ENCODE assay signal across 7 mouse cellular contexts in the genomic region with DNA sequence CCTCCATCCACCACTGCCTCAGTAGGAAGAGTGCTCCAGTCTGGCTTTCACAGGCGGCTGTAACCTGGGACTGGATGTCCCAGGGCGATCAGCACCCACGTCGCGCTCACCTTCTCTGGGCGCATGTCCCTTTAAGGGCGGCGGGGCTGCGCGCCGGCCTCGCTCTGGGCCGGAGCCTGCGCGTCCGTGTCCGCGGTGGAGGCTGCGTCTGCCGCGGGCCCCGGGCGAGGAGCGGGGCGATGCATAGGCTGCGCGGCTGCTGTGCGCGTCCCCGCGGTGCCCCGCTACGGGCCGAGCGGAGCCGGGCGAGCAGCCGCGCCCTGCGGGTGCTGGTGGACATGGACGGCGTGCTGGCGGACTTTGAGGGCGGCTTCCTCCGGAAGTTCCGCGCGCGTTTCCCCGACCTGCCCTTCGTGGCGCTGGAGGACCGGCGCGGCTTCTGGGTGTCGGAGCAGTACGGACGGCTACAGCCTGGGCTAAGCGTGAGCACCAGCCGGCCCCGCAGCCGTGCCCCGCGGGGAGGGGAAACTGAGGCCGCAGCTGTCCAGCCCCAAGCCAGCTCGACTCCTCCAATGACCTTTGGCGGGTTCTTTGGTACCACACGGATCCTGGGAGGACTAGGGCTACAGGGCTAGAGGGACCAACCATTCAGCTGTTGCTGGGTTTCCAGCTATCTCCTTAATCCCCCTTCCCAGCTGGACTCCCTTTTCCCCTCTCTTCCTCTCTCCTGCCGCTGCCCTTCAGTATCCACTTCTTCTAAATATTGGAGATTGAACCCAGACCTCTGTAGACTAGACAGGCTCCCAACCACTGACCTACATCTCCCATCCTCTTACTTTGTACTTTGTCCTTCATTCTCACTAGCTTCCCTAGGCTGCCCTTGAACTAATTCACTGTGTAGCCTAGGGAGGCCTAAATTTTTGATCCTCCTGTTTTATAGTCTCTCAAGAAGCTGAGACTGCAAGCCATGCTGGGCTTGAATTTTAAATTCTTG. TPM values are rescaled to one million over a fixed set of nuclear protein-coding genes. Genes with fewer than 3 reads are reported as not detected.
DNase-seq lines count a peak whose midpoint lies in the region; ATAC-seq and TF ChIP-seq lines count a peak whose summit lies in the region.

No protein-coding gene starts in this region.

- peak; percentile 54 for TF ChIP-seq CTCF in intestine, postnatal 0 days (IDR thresholded peaks at IDR 0.05; ENCODE audit: low read depth)
- TF ChIP-seq CTCF in small intestine, adult 2 months (IDR thresholded peaks at IDR 0.05; ENCODE audit: extremely low read depth, insufficient read length, insufficient replicate concordance, low read depth, low read length): no peak

- ATAC-seq in intestine, postnatal 0 days: peak; percentile 75
- ATAC-seq in limb, embryonic 11.5 days (ENCODE audit: insufficient number of reproducible peaks, low FRiP score, low TSS enrichment, low read depth): peak; percentile 74
- peak; percentile 97 for ATAC-seq in midbrain, embryonic 13.5 days

- peak; percentile 88 for DNase-seq in adrenal gland, postnatal 10 days
- DNase-seq in embryo, embryonic 11.5 days (ENCODE audit: low read depth, low spot score): peak; percentile 54
- peak; percentile 66 to 83 for DNase-seq in gastrocnemius, postnatal 4 days (ENCODE audit: low spot score in 2 of 2)
- peak; percentile 84 for DNase-seq in limb, embryonic 11.5 days (ENCODE audit: low spot score)

- no peaks in the 10 kb centered on the region for H3K4me1 ChIP-seq in intestine, postnatal 0 days (replicated peaks; ENCODE audit: control insufficient read depth, insufficient read depth, low read length)
- H3K4me1 ChIP-seq in limb, embryonic 11.5 days (ENCODE audit: control insufficient read depth, insufficient read depth, low read length): no peaks in the 10 kb centered on the region
- peaks cover 18% of the 10 kb centered on the region for H3K4me1 ChIP-seq in midbrain, embryonic 13.5 days (replicated peaks)
- H3K4me1 ChIP-seq in small intestine, adult 2 months (ENCODE audit: control insufficient read depth, insufficient read depth, insufficient read length, low read length): peaks cover 7% of the 10 kb centered on the region; the same call in 1 of the 2 replicates

- H3K27me3 ChIP-seq in intestine, postnatal 0 days (replicated peaks; ENCODE audit: control insufficient read depth, insufficient read depth, low read length): no peaks in the 10 kb centered on the region
- H3K27me3 ChIP-seq in limb, embryonic 11.5 days (ENCODE audit: control insufficient read depth, insufficient read depth, low read length): no peaks in the 10 kb centered on the region
- no peaks in the 10 kb centered on the region for H3K27me3 ChIP-seq in midbrain, embryonic 13.5 days
- no peaks in the 10 kb centered on the region for H3K27me3 ChIP-seq in small intestine, adult 2 months (ENCODE audit: control insufficient read depth, insufficient read depth, low read length)

- H3K9me3 ChIP-seq in intestine, postnatal 0 days (ENCODE audit: control insufficient read depth): no peaks in the 10 kb centered on the region
- no peaks in the 10 kb centered on the region for H3K9me3 ChIP-seq in limb, embryonic 11.5 days (ENCODE audit: control insufficient read depth, low read length)
- H3K9me3 ChIP-seq in midbrain, embryonic 13.5 days: no peaks in the 10 kb centered on the region

- H3K4me2 ChIP-seq in intestine, postnatal 0 days (replicated peaks; ENCODE audit: low read depth): peak overlapping the region; percentile 86
- H3K4me2 ChIP-seq in limb, embryonic 11.5 days (ENCODE audit: low read depth, severe bottlenecking): peak overlapping the region; percentile 74
- H3K4me2 ChIP-seq in midbrain, embryonic 13.5 days (replicated peaks): peak overlapping the region; percentile 73

- peak; percentile 51 for TF ChIP-seq POLR2A in small intestine, adult 2 months (IDR thresholded peaks at IDR 0.05; ENCODE audit: low read depth, low read length)

- peak overlapping the region; percentile 88 for H3K27ac ChIP-seq in intestine, postnatal 0 days (ENCODE audit: low read depth, low read length)
- H3K27ac ChIP-seq in limb, embryonic 11.5 days (replicated peaks; ENCODE audit: low read depth, low read length): peak overlapping the region; percentile 68
- H3K27ac ChIP-seq in midbrain, embryonic 13.5 days: peak overlapping the region; percentile 91
- peak overlapping the region; percentile 66 for H3K27ac ChIP-seq in small intestine, adult 2 months (ENCODE audit: insufficient read depth, low read depth, low read length)

- WGBS in intestine, postnatal 0 days: under 1% methylated on average over 69 of the region's 69 CpGs
- under 1% methylated on average over 68 of the region's 69 CpGs for WGBS in limb, embryonic 11.5 days
- under 1% methylated on average over 57 of the region's 69 CpGs for WGBS in midbrain, embryonic 13.5 days
- WGBS in small intestine, adult 2 months: under 1% methylated on average over 69 of the region's 69 CpGs

- no peaks in the 10 kb centered on the region for H3K36me3 ChIP-seq in intestine, postnatal 0 days (ENCODE audit: control insufficient read depth, insufficient read depth)
- H3K36me3 ChIP-seq in limb, embryonic 11.5 days (ENCODE audit: control insufficient read depth, insufficient read depth, low read length): no peaks in the 10 kb centered on the region
- H3K36me3 ChIP-seq in midbrain, embryonic 13.5 days: no peaks in the 10 kb centered on the region
- no peaks in the 10 kb centered on the region for H3K36me3 ChIP-seq in small intestine, adult 2 months (ENCODE audit: control insufficient read depth, insufficient read depth, low read length)

- H3K4me3 ChIP-seq in intestine, postnatal 0 days (ENCODE audit: low read depth, low read length): peak overlapping the region; percentile 86
- peak overlapping the region; percentile 64 for H3K4me3 ChIP-seq in limb, embryonic 11.5 days (ENCODE audit: low read depth, low read length)
- H3K4me3 ChIP-seq in midbrain, embryonic 13.5 days (replicated peaks): peak overlapping the region; percentile 78
- H3K4me3 ChIP-seq in small intestine, adult 2 months (ENCODE audit: low read depth, low read length): peak overlapping the region; percentile 98

- peak overlapping the region; percentile 83 for H3K9ac ChIP-seq in intestine, postnatal 0 days (ENCODE audit: low read depth, low read length)
- H3K9ac ChIP-seq in limb, embryonic 11.5 days (ENCODE audit: low read length): peak overlapping the region; percentile 88
- H3K9ac ChIP-seq in midbrain, embryonic 13.5 days (replicated peaks): peak overlapping the region; percentile 90

RNA-seq across cellular contexts. Expression of a gene that starts 8.6 kb away (rescaled TPM):
- 100 to 1,000 TPM in 1 of 2 experiments, 10 to 100 TPM in 1; 98.7 to 103 TPM for total RNA-seq in adrenal gland, postnatal 10 days (2021)
- total RNA-seq in gastrocnemius, postnatal 4 days (2021): 10 to 100 TPM; 84.8 to 86.3 TPM
- 84.4 and 85.6 TPM in 2 replicates for polyA plus RNA-seq in intestine, postnatal 0 days (2015; fragmentation: Nextera tagmentation; extraction: Ambion mirVana)
- polyA plus RNA-seq in limb, embryonic 11.5 days (2014; fragmentation: Nextera tagmentation; extraction: Ambion mirVana): 244 and 250 TPM in 2 replicates
- polyA plus RNA-seq in midbrain, embryonic 13.5 days (2015; fragmentation: Nextera tagmentation; extraction: Ambion mirVana): 218 and 223 TPM in 2 replicates
- polyA plus RNA-seq in small intestine, adult 2 months (2012; rRNA removed): 6.0 and 9.5 TPM in 2 replicates

RNA-seq across cellular contexts. Expression of a gene that starts 8.9 kb away (rescaled TPM):
- total RNA-seq in adrenal gland, postnatal 10 days (2021): 10 to 100 TPM; 31.4 to 34.2 TPM
- 10 to 100 TPM; 18.8 to 22.6 TPM for total RNA-seq in gastrocnemius, postnatal 4 days (2021)
- 19.8 and 21.0 TPM in 2 replicates for polyA plus RNA-seq in intestine, postnatal 0 days (2015; fragmentation: Nextera tagmentation; extraction: Ambion mirVana)
- polyA plus RNA-seq in limb, embryonic 11.5 days (2014; fragmentation: Nextera tagmentation; extraction: Ambion mirVana): 36.1 and 37.2 TPM in 2 replicates
- polyA plus RNA-seq in midbrain, embryonic 13.5 days (2015; fragmentation: Nextera tagmentation; extraction: Ambion mirVana): 58.6 and 60.5 TPM in 2 replicates
- polyA plus RNA-seq in small intestine, adult 2 months (2012; rRNA removed): 15.7 and 29.4 TPM in 2 replicates

RNA-seq across cellular contexts. Expression of a gene that starts 38.4 kb away (rescaled TPM):
- total RNA-seq in adrenal gland, postnatal 10 days (2021): 10 to 100 TPM; 33.3 to 51.3 TPM
- total RNA-seq in gastrocnemius, postnatal 4 days (2021): 10 to 100 TPM; 28.2 to 28.8 TPM
- 36.8 and 38.1 TPM in 2 replicates for polyA plus RNA-seq in intestine, postnatal 0 days (2015; fragmentation: Nextera tagmentation; extraction: Ambion mirVana)
- 32.0 and 33.7 TPM in 2 replicates for polyA plus RNA-seq in limb, embryonic 11.5 days (2014; fragmentation: Nextera tagmentation; extraction: Ambion mirVana)
- 38.4 and 41.7 TPM in 2 replicates for polyA plus RNA-seq in midbrain, embryonic 13.5 days (2015; fragmentation: Nextera tagmentation; extraction: Ambion mirVana)
- 9.9 and 23.8 TPM in 2 replicates for polyA plus RNA-seq in small intestine, adult 2 months (2012; rRNA removed)

Comparison
In these comparisons a context has a peak if more than half of its experiments do, and no peak if none do; other contexts are left out.
1. Peak in every context shown above with its lines: DNase-seq, ATAC-seq, H3K4me3 ChIP-seq and H3K27ac ChIP-seq.